Mouse (Mus musculus) testis, postnatal 10 days (tissue): ENCODE data around the gene Srp72.
A peak's percentile ranks its signal among the peaks of the same experiment; 100 is the strongest.

Experiments used
- DNase-seq: peaks from one replicate; pipeline ENCODE4 v3.0.0; 2021; ENCODE audit warnings: low spot score

Srp72 gene

DNA sequence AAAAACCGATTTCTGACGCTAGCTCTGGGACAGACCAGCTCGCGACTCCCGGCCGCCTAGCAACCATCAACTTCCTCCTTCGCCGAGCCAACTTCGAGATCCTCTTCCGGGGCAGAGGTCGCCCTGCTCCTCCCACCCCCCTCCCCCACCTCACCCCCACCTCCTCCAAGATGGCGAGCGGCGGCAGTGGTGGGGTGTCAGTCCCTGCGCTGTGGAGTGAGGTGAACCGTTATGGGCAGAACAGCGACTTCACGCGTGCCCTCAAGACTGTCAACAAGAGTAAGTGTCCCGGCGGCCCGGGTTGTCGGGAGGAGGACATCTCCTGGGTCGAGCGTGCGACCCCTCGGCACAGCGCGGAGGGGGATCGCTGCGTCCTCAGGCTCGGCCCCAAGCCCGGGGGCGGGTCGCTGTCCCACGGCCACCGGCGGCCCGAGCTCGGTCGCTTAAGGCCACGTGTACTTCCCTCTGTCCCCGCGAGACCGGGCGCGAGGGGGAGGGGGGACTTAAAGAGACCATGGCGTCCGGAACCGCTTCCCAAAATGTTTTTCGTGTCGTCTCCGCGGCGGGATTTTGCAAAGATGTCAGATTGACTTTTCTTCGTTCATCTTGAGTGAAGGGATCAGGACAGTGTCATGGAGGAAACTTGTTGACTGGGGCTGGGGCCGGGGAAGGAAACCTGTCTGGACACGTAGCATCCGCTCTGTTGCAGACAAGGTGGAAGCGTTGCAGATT lies at the start of gene Srp72:
Gene Srp72, plus strand, starts transcription at position 130 of the 732 bp plus-strand sequence.
- peak; percentile 91 for DNase-seq

DNA sequence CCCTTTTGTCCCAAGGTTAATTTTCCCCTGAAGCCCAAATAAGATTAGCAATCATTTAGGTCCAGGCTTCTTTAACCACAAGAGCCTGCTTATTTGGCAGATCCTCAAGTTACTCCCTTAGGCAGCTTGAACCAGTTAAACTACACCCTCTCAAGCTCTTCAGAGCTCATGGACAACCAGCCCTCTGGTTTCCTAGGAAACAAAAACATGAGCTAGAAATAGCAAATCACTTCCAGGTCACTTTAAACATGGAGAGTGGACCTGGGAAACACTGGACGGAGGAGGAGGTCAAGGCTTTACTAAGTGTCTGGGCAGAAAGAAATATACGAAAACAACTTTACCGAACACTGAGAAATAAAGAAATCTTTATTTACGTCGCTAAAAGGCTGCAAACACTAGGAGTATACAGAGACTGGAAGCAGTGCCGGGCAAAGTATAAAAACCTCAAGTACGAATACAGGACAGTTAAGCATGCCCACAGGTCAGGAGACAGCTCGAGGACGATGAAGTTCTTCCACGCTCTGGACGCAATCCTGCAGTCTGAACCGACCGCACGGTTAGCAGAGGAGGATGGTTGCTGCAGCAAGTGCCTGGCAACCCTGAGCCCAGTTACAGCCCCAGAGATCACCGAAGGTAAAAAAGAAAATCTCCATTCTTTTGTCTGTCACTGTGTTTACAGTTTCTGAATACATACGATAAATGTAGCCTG lies 46.2 kb upstream of the Srp72 start:
- DNase-seq = no peak

DNA sequence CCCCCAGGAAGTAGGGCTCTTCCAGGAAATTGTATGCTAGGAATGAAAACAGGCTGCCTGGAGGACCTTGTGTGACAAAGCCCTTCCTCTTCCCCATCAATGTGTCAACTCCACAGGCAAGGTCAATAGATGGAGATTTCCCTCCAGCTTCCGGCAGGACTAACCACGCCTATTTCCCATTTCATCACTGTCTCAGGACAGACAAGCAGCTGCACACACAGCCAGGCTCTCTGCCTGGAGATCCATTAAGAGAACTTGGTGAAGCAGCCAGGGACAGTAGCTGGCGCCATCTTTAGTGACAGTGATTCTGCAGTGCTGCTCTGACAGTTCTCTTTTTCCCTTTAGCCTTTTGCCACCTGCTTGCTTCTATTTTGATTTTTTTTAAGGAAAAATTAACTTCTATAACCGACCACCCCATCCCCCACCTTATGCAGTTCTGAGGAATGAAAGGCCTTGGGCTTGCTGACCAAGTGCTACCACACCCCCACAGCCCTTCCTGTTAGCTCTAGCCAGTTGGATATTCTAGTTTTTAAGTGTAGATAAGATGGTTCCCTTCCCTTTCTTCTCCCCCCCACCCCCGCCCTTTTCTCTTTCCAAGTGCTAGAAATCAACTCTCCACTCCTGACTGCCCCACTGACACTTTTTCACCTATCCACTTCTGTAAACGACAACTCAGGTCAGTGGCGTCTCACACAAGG lies 45.2 kb upstream of the Srp72 start:
- DNase-seq = no peak

DNA sequence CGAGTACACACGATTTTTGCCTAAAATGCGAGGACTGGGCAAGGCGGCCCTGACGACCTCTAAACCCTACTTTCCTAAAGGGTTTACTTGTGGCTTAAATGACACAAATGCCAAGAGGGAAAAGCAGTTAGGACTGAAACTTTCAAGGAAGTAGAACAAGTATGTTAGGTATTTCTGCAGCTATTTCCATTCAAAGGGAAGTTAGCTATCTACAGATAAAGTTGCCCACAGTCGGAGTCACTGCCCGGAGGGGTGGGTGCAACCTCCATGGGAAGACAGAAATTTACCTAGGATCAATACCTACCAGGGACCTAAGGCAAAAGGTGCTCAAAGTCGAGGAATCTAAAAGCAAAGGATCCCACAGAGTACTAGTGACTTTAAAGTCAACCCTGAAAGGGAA lies 34.8 kb upstream of the Srp72 start:
- no peak for DNase-seq

DNA sequence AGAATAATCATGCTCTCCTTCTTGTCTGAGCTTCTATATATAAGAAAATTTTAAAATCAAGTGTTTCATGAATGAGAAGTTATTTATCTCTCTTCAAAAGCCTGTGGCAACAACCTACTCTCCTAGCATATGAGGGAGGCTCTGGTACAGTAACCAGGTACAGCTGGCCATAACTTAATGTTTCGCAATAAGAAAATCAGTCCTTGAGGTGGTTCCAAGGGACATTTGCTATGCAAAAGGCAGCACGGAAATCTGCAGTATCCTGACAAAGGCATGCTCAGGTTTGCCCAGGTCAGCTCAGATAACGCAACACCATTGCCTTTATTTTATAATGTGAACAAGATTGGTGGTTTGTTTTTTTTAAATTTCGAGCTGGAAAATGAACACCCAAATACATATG lies 32.5 kb upstream of the Srp72 start:
- no peak for DNase-seq

DNA sequence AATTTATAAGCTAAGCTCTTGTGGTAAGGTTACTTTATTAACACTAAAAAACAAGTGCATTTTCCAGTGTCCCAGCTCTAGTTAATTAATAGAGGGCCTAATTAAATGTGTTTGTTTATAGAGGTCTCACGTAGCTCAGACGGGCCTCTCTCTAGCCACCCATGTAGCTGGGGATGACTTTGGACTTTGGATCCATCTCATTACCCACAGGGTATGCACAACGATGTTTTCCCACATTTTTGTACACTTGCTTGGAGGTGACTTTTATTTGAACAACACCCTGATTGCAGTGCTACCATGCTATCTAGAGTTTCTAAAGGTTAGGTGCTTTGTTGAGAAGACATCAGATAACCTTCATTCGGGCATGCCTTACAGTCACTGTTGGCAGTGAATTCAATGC lies 32.0 kb upstream of the Srp72 start:
- no peak for DNase-seq

DNA sequence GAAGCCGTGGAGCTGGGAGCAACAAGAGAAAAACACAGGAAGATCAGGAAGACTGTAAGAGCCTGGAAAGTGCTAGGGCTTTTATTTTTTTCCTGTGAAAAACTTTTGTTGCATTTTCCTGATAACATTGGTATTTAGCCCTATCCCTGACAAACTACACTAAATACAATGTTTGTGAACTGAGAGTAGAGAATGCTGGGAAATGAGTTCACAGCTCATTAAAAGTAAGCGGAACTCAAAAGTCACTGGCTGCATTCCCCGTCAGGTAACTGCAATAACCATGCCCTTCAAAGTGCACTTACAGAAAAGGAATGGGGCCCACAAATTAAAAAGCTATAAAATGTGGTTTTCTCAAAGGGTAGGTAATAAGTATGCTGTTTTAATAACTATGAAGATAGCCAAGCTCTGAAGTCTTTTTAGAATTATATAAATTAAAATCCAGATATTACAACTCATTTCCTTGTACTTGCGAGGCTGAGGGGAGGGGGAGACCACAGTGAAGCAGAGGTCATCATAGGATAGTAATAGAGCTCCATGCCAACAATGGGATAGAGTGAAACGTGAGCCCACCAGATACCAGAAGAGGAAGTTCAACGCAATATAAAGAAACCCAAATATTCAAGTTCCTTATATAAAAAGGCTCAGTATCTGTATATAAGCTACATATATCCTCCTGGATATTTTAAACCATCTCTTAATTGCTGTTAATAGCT lies 29.4 kb upstream of the Srp72 start:
- no peak for DNase-seq

DNA sequence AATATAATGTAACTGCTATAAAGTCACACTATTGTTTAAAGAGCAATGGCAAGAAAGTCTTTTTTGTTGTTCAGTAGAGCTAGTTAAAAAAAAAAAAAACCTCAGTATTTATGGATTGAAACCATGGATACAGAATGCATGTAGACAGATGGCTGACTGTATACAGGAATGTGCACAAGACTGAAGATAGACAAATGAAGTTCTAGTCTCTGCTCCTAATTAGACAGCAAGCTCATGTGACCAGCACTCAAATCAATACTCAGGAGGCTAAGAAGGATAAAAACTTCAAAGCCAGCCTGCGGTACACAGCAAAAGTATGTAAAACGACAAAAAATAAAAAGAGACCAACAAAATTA lies 28.8 kb upstream of the Srp72 start:
- DNase-seq = no peak

DNA sequence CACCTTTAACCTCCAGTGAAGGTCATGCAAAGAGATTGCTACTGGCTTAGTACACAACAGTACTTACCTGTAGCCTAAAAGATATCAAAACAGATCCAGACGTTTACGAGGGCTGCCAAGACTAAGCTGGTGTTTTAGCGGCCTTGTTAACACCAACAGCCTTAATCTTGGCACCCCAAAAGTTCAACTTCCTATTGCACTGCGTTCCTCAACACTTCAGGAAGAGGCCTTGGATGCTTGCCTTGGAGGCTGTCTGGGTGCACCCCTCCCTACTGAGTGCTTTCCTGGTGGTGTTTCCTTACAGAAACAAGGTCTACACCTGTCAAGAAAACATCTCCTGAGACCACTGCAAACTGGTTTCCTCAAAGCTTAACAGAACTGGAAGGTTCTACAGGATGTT lies 27.3 kb upstream of the Srp72 start:
- no peak for DNase-seq

DNA sequence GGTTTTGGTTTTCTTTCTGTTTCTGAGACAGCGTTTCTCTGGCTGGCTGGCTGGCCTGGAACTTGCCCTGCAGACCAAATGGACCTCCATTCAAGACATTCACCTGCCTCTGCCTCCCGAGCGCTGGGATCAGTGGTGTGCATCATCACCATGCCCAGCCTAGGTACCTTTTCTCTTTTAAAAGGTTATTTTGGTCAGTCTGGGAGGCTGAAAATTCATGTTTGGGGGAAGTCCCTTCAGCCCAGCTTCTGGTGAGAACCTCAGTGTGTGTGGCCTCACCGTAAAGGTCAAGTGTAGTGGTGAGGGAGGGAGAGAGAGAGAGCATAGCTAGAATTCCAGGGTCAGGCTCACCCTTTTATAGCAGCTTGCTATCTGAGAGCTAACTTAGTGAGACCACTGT lies 26.7 kb upstream of the Srp72 start:
- no peak for DNase-seq

DNA sequence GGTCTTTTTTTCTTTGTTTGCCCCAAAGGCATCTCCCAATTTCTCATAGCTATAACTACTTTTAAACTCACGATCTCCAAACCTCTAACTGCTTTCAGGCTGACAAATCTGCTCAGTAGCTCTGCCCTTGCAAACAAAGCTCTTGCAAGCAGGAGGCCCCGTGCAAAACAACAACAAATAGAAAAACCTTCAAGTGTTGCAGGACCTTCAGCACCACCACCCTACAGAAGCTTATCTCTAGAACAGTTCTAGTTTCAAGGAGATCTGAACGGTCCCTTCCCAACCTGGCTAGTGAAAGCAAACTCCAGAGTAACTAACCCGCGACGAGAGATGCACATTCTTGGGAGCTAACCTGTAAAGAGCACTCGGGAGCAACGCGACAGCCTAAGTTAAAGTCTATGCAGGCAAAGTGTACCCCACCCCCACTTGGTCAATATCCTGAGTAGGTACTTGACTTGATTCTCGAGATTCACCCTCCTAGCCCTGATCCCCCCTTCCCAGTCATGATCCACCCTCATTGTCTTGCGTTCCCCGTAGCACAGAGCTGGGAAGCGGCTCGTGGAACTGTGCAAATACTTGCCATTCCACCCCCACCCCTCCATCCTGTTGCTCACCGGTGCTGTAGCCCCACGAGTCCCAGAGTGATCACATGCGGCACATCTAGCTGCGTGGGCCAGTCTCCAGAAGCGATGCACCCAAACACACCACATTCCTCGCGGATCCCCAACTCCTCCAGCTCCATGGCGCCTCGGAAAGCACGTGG lies 24.0 kb upstream of the Srp72 start:
- no peak for DNase-seq

DNA sequence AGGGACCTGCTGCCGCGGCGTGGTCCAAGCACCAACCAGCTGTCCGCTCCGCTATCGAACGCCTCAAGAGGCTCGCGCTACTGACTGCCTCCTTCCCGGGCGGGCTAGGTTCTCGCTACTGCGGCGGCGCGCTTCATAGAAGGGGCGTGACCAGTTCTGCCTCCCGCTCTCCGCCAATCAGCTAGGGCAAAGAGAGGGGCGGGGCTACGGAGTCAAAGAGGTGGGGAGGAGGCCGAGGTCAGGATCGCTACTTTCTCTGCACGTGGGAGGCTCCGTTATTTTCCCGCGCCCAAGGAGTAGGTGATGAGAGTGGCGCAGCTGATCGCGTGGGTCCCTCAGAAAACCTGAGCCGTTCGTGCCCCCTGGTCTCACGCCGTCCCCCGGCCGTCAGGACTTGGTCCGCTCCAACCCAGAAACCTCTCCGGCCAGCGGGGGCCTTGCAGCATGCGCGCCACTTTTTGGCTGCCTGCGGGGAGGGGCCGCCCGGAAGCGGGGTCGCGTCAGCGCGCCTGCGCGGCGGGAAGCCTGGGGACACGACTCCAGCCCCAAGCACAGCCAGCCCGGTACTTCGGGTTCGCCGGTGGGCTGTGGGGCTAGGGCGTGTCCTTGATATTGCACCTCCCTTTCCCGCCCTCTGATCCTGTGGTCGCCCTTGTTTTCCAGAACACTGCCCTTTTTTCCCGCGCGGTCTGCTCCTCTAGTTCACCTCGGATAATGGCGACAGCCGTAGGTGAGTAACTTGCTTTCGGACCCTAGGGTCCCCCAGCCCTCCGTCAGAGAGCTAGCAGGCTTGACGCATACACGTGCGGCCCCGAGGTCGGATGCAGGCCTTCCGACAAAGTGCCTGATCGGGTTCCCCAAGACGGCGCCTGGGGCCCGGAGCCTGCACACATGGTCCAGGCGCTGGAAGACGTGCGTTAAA lies 23.1 kb upstream of the Srp72 start, which contains the start of the genes Paics and Ppat:
Gene Paics, plus strand, starts transcription at position 202 of the 922 bp plus-strand sequence.
Gene Ppat, minus strand, starts transcription at position 473 of the 922 bp plus-strand sequence.
- DNase-seq = peak; percentile 99

DNA sequence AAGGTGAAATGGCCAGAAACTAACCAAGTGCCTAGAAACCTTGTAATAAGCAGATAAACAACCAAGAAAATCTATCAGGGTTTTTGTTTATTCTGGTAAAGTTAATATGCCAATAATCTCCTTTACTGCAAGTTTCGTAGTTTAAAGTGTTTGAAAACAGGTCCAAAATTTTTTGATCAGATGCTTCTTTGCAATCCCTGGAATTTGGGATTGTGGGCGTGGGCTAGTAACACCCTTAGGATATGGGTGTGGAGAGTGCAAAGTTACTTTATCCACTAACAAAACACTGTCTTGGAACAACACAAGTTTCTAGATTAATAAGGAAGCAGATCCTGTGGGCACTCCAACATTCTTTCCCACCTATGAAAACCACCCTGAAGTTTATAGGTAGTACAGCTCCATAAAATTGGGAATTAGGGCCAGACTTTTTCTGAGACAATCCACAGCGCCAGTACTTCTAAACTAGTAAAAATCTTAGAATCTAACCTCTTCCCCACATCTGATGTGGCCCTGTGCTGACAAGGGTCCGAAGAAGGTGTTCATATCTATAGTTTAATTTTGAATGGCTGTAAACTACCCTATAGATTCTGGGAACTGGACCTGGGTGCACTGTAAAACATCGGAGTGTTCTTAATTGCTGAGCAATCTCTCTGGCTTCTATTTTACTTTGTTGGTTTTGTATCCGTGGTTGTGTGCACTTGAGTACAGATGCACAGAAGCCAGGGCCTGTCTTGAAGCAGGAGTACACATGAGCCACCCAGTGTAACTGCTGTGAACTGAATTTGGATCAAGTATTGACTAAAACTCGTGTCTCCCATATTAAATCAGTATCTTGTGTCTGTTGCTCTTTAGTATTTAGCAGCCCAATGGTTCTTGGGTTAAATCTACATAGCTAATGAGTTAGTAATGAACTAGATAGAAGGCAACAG lies 22.1 kb upstream of the Srp72 start:
- no peak for DNase-seq

DNA sequence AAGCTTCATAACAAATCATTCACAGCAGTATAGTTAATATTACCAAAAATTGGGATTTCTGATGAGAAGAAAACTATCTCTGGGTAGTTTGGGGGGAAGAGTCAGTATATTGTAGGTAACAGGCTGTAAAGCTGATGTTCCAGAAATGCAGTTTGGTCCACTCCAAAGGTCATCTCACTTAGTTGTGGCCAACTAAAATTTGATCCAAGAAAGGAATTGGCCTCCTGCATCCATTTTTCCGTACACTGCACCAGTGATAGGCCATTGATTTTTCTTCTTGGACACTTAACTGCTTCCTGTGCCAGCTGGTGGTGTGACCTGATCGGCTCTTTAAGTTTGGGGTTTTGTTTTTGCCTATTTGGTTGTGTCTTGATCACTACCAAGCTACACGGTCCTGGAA lies 20.7 kb upstream of the Srp72 start:
- DNase-seq = no peak

DNA sequence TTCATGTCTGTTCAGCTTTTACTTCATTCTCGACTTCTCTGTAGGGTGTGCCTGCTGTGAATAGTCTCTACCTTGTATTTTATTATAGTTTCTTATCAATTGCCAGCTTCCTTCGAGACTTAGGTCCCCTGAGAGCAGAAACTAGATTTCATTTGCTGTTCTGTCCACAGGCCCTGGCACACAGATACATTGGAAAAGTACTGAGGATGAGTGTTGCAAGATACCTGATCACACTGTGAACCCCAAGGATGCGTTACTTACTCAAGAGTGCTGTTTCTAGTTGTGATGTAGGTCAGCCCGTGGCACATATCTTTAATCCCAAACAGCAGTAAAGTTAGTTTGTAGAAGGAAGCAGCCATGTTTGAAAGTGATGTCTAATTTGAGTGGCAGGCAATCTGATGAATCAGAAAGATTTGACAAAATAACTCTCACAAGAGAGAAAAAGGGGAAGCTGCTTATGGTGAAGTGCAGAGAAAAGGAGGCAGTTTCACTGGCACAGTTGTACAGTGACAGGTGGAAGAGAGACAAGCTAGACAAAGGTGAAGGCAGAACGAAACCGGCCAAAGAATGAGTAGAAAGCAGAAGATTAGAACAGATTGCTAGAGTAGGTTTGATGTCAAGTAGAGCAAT lies 20.1 kb upstream of the Srp72 start:
- no peak for DNase-seq

DNA sequence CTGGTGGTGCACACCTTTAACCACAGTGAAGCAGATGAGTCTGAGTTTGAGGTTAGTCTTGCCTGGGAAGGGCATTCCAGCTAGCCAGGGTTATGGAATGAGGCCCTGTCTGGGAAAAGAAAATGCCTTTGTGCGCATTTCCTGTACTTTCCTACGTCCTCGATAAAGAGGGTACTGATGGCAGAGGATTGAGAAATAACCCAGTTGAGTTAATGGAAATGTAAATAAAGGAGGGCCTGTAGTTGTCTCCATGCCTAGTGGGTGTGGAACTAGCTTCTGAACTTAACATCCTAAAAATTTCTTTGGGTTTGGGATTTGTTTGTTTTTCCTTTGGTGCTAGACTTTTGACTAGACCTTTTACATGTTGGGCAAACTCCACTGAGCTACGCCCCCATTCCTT lies 19.0 kb upstream of the Srp72 start:
- no peak for DNase-seq

DNA sequence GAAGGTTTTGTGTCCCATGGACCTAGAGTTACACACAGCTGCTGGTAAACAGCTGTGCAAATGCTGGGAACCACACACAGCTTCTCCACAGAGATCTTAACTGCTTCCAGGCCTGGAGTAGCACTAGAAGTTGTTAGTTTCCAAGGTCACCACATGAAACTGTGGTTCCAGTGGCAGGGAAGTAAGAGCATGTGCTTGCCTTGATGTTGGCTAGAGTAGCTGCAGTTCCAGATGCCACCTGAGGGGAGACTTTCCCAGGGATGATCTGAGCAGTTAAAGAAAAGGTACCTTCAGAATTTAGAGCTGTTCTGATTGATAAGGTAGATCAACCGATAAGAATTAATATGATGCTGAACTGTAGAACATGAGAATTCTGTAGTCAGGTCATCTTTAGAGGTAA lies 16.5 kb upstream of the Srp72 start:
- DNase-seq = no peak

DNA sequence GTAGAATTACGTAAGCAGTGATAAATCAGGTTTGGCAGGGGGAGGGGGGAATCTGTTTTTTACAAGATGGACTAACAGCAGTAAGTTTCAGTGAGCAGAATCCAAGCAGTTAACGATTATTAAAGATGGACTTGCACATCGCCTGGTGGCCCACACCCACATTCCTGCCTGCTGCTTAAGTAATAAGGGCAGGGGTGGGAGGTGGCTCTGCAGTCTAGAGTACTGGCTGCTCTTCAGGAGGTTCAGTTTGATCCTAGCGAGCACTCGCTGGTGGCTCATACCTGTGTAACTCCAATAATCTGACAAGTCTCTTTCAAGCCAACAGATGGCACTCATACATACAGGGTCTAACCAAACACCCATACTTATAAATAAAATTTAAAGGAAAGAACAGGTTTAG lies 14.9 kb upstream of the Srp72 start:
- DNase-seq = no peak

DNA sequence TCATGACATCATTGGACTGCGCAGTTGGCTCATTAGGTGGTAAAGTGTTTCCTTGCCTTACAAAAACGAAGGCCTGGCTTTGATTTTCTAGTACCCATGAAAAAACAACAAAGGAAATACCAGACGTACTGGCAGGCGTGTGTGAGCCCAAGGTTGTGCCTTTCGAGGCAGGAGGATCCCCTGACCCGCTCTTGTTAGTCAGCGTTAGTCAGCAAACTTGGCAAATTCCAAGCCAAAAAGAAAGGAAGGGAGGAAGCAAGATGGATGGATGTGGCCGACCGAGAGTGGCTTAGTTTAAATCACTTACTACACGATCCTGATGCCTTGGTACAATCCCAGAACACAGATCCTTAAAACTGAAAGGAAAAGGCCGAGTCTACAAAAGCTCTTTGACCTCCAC lies 11.9 kb upstream of the Srp72 start:
- no peak for DNase-seq
